Mouse (Mus musculus) forebrain, embryonic 11.5 days (tissue): ENCODE measurements around the gene Pnpla2. TPM values are rescaled to one million over a fixed set of nuclear protein-coding genes. Genes with fewer than 3 reads are reported as not detected.

ENCODE experiments used
- ATAC-seq: fragments of 200-750 bp; cut with Nextera tagmentation; replicated peaks from 2 replicates; pipeline ENCODE4 v1.8.0; 2017; ENCODE audit warnings: moderate TSS enrichment; ENCODE audit not compliant: low FRiP score
- DNase-seq: peaks from one replicate; pipeline ENCODE4 v3.0.0-alpha.2; 2017; ENCODE audit warnings: low spot score
- H3K27ac ChIP-seq: fragments of 300-500 bp; sonication (generic); 2 replicates; pipeline ENCODE4 v1.5.1; 2014; ENCODE audit warnings: low read depth, low read length
- H3K27me3 ChIP-seq: fragments of 300-500 bp; sonication (generic); 2 replicates; pipeline ENCODE4 v1.6.1; 2014; ENCODE audit warnings: mild to moderate bottlenecking, low read length, mixed read lengths; ENCODE audit not compliant: control insufficient read depth, insufficient read depth
- H3K36me3 ChIP-seq: fragments of 300-500 bp; sonication (generic); 2 replicates; pipeline ENCODE4 v1.6.1; 2014; ENCODE audit warnings: mild to moderate bottlenecking, low read length, moderate library complexity, mixed read lengths; ENCODE audit not compliant: control insufficient read depth, insufficient read depth
- H3K4me1 ChIP-seq: fragments of 300-500 bp; sonication (generic); replicated peaks from 2 replicates; pipeline ENCODE4 v1.6.1; 2014; ENCODE audit warnings: low read length, mixed read lengths; ENCODE audit not compliant: control insufficient read depth, insufficient read depth
- H3K4me2 ChIP-seq: fragments of 300-500 bp; sonication (generic); 2 replicates; pipeline ENCODE4 v1.6.1; 2014; ENCODE audit warnings: low read depth, mild to moderate bottlenecking, low read length, moderate library complexity, mixed read lengths; ENCODE audit not compliant: severe bottlenecking
- H3K4me3 ChIP-seq: fragments of 300-500 bp; sonication (generic); 2 replicates; pipeline ENCODE4 v1.5.1; 2014; ENCODE audit warnings: low read depth, low read length
- H3K9ac ChIP-seq: fragments of 300-500 bp; sonication (generic); 2 replicates; pipeline ENCODE4 v1.6.1; 2014; ENCODE audit warnings: low read length
- H3K9me3 ChIP-seq: fragments of 300-500 bp; sonication (generic); 2 replicates; pipeline ENCODE4 v1.6.1; 2016; ENCODE audit warnings: low read length, mixed read lengths; ENCODE audit not compliant: control insufficient read depth
- WGBS: fragments of 180-500 bp; shearing (Covaris S2); extraction: QIAGEN DNeasy Blood & Tissue Kit; methylation state at CpG from one replicate; pipeline ENCODE4 v1.1.7; 2014; 5-methylcytosine and 5-hydroxymethylcytosine counted together
- polyA plus RNA-seq: library from polyadenylated mRNA; unstranded; fragments of >200 nt; fragmentation: Nextera tagmentation; extraction: Ambion mirVana; gene quantifications from 2 replicates; pipeline ENCODE4 v1.2.1, GENCODE M21; 2014

The Pnpla2 gene
- polyA plus RNA-seq, 1 experiment from 2014 or later: 16.9 TPM

- DNase-seq (peak; percentile 79), ATAC-seq (0 out of 2 replicates have a peak, but pooled peaks have one; percentile 6)
- peak overlapping the region; percentile 74 for H3K4me2 ChIP-seq
- peak overlapping the region; percentile 64; the same call in 1 of the 2 replicates for H3K27ac ChIP-seq
- H3K27me3 ChIP-seq: no peaks in the 10 kb centered on the region
- WGBS: 4% methylated on average over 17 of the region's 17 CpGs
- H3K4me1 ChIP-seq: peaks cover 22% of the 10 kb centered on the region
- peaks cover 5% of the 10 kb centered on the region; the same call in 1 of the 2 replicates for H3K36me3 ChIP-seq
- peak overlapping the region; percentile 43 for H3K4me3 ChIP-seq
- H3K9me3 ChIP-seq: no peaks in the 10 kb centered on the region
- H3K9ac ChIP-seq: peak overlapping the region; percentile 65
Measured at GRCm38 (mm10) chr7:141435129-141435855, 19.7 kb upstream of the Pnpla2 start.

GRCm38 (mm10) chr7:141435856-141436522 lies 19.0 kb upstream of the Pnpla2 start:
- H3K9ac ChIP-seq: no peak overlapping the region
- ATAC-seq: no peak
- WGBS: 77% methylated on average over 9 of the region's 9 CpGs
- DNase-seq: peak; percentile 47
- no peak overlapping the region for H3K27ac ChIP-seq
- no peaks in the 10 kb centered on the region for H3K27me3 ChIP-seq
- H3K9me3 ChIP-seq: no peaks in the 10 kb centered on the region
- H3K4me3 ChIP-seq: no peak overlapping the region
- H3K36me3 ChIP-seq: peaks cover 2% of the 10 kb centered on the region; the same call in 1 of the 2 replicates
- no peak overlapping the region for H3K4me2 ChIP-seq
- peaks cover 22% of the 10 kb centered on the region for H3K4me1 ChIP-seq

GRCm38 (mm10) chr7:141436523-141436892 lies 18.5 kb upstream of the Pnpla2 start:
- peaks cover 2% of the 10 kb centered on the region; the same call in 1 of the 2 replicates for H3K36me3 ChIP-seq
- WGBS: 49% methylated on average over 2 of the region's 2 CpGs

DNA sequence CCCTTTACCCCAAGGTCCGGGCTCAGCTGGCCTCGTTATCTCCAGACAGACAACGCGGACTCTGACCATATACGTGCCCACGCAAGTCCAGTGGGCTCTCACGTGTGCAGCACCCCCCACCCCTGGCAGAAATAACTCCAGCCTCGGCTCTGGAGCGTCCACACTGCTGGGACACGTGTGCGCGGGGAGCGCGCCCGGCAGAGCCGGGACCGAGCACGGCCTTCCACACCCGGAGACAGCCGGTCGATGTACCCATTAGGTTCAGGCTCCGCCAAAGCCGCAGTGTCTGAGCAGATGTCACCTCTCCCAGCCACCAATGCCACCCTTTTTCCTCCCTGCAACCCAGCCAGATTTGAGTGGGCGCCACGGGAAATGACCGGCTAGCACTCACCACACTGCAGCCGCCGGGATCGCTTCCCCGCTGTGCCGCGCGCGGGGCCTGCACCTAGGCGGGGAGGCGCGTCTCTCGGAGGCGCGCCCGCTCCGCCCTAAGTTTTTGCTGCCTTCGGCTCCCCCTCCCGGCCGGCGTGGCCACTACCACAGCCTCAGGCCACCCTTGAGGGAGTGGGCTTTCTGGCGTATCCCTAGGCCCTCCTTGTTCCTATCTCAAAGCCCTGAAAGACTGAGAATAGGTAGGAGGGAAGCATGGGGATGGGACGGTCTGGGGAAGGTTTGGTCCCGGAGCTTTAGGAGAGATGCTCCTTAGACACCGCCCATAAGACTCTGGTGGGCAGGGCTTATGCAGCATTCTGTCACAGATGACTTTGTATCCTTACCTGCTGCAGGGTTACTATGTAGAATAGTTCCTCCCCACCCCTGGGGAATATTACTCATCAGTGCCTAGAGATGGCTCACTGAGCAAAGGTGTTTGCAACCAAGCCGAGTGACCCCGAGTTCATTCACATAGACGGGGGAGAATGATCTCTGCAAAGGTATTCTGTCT lies 17.5 kb upstream of the Pnpla2 start, which contains the start of gene Slc25a22:
Slc25a22 (minus strand) TSS at position 715 of the 943 bp plus-strand sequence.
- peak; percentile 77 for ATAC-seq
- 6% methylated on average over 53 of the region's 53 CpGs for WGBS
- Histone ChIP-seq H3K36me3 (peaks cover 2% of the 10 kb centered on the region; the same call in 1 of the 2 replicates), H3K27me3 (no peaks in the 10 kb centered on the region; the same call in 1 of the 2 replicates), H3K4me2 (peak within 1 kb of the TSS; percentile 96), H3K4me3 (peak within 1 kb of the TSS; percentile 58), H3K9ac (peak within 1 kb of the TSS; percentile 81), H3K27ac (peak within 1 kb of the TSS; percentile 37; the same call in 1 of the 2 replicates), H3K4me1 (peaks cover 24% of the 10 kb centered on the region), H3K9me3 (no peaks in the 10 kb centered on the region)
- DNase-seq: peak; percentile 91

More at GRCm38 (mm10) chr7:141436523-141436892, 18.5 kb upstream of the Pnpla2 start:
- DNase-seq (no peak), ATAC-seq (no peak)
- no peaks in the 10 kb centered on the region for H3K9me3 ChIP-seq
- H3K4me2 ChIP-seq: peak overlapping the region; percentile 96
- peak overlapping the region; percentile 58 for H3K4me3 ChIP-seq
- peaks cover 22% of the 10 kb centered on the region for H3K4me1 ChIP-seq
- H3K27me3 ChIP-seq: no peaks in the 10 kb centered on the region; the same call in 1 of the 2 replicates
- no peak overlapping the region for H3K27ac ChIP-seq
- H3K9ac ChIP-seq: peak overlapping the region; percentile 81

GRCm38 (mm10) chr7:141438201-141438968 lies 16.6 kb upstream of the Pnpla2 start:
- Histone ChIP-seq H3K9ac (no peak overlapping the region; the same call in 1 of the 2 replicates), H3K9me3 (no peaks in the 10 kb centered on the region), H3K27me3 (no peaks in the 10 kb centered on the region; the same call in 1 of the 2 replicates), H3K4me3 (no peak overlapping the region), H3K27ac (no peak overlapping the region), H3K4me1 (peaks cover 33% of the 10 kb centered on the region), H3K4me2 (no peak overlapping the region), H3K36me3 (peaks cover 2% of the 10 kb centered on the region; the same call in 1 of the 2 replicates)
- ATAC-seq: no peak
- no peak for DNase-seq
- 89% methylated on average over 12 of the region's 12 CpGs for WGBS

DNA sequence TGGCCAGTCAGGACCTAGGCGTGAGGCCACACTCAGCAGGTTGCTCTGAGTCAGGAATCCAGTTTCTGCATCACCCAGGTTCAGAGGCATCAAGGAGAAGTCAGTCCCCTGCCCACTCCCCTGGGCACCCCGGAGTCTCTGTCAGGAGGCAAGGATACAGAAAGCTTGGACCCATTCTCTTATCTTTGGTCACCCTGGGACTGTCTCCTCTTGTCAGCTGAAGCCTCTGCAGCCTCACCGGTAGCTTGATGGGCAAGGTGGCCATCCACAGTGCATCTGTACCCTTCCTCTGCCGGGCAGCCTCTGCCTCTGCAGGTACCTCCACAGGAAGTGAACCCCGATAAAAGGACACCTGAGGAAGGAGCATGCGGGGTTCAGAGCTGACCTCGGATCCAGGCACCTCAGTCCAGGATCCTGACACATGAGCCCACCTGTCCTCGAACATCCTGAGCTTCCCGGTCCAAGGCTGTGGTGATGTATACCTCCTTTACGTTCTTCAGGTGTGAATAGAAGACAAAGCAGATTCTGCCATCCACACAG lies 15.8 kb upstream of the Pnpla2 start:
- WGBS: 95% methylated on average over 10 of the region's 10 CpGs
- H3K9ac ChIP-seq: no peak overlapping the region
- H3K4me1 ChIP-seq: peaks cover 35% of the 10 kb centered on the region
- H3K27ac ChIP-seq: no peak overlapping the region
- no peaks in the 10 kb centered on the region for H3K9me3 ChIP-seq
- DNase-seq (no peak), ATAC-seq (no peak)
- peaks cover 2% of the 10 kb centered on the region; the same call in 1 of the 2 replicates for H3K36me3 ChIP-seq
- no peak overlapping the region for H3K4me2 ChIP-seq
- no peaks in the 10 kb centered on the region; the same call in 1 of the 2 replicates for H3K27me3 ChIP-seq
- H3K4me3 ChIP-seq: no peak overlapping the region

DNA sequence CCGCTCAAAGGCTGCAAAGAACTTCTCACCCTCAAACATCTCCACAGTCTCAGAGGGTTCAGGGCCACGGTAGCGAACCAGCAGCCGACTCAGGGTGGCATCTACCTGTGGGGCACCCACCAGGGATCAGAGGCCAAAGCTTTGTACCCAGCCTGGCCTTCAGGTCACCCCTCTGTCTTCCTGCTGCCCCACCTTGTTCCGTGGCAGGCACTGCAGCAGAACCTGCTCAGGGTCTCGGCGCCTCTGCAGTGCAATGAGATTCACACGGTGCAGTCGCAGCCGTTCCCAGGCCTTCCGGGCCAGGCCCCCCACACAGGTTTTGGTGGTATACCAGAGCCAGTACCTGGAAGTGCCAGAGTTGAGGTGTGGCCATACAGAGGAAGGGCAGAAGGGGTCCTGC lies 15.2 kb upstream of the Pnpla2 start:
- Histone ChIP-seq H3K9me3 (no peaks in the 10 kb centered on the region), H3K4me2 (no peak overlapping the region), H3K9ac (no peak overlapping the region), H3K4me3 (no peak overlapping the region), H3K4me1 (peaks cover 29% of the 10 kb centered on the region), H3K27ac (no peak overlapping the region), H3K36me3 (peaks cover 2% of the 10 kb centered on the region; the same call in 1 of the 2 replicates), H3K27me3 (no peaks in the 10 kb centered on the region; the same call in 1 of the 2 replicates)
- DNase-seq (no peak), ATAC-seq (no peak)
- WGBS: 97% methylated on average over 11 of the region's 11 CpGs
